ENCODE assay signal across 12 mouse cellular contexts in the genomic region with DNA sequence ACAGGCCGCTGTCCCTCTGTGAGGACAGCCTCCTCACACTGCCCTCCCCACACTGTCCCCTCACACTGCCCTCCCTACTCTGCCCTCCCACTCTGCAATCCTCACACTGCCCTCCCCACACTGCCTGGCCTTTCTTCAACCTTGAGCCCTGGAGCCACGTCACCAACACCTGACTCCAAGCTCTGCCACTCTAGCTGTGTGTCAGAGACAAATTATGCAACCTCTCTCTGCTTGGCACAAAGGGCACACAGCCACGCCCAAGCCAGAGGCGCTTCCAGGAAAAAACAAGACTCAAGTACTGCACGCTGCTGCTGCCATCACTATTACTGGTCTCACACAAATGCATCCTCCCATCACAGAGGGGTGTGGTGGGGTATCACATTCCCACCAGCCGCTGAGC. TPM values are rescaled to one million over a fixed set of nuclear protein-coding genes. Genes with fewer than 3 reads are reported as not detected.
DNase-seq lines count a peak whose midpoint lies in the region; ATAC-seq and TF ChIP-seq lines count a peak whose summit lies in the region.
"Had no signal": no experiment of that assay in that cellular context is flagged by ENCODE, and none has a peak within 500 bp of the region (broad histone marks: within the 10 kb centered on the region; RNA-seq: fewer than 3 reads in every experiment).

No protein-coding gene starts in this region.

- ATAC-seq in heart, embryonic 14.5 days (ENCODE audit: insufficient number of reproducible peaks, insufficient read depth, low FRiP score, low read depth) = no peak
- ATAC-seq in lung, embryonic 14.5 days (ENCODE audit: insufficient read depth) = no peak
- ATAC-seq: midbrain, embryonic 16.5 days; Patski had no signal

- H3K9ac ChIP-seq in heart, embryonic 14.5 days (ENCODE audit: low read length) = peak overlapping the region; percentile 32; the same call in 1 of the 2 replicates
- H3K9ac ChIP-seq in lung, embryonic 14.5 days = no peak overlapping the region

- 0 out of 2 replicates have a peak overlapping the region, but pooled peaks have one; percentile 14 for H3K27ac ChIP-seq in layer of hippocampus, adult 2 months
- peak overlapping the region in 1 of 2 experiments; percentile 95; a peak in 2 of 4 replicates for H3K27ac ChIP-seq in heart, embryonic 14.5 days (replicated peaks in 1 of 2; ENCODE audit: control insufficient read depth in 1 of 2, insufficient read depth in 1 of 2, low read depth in 2 of 2, low read length in 2 of 2)
- H3K27ac ChIP-seq in lung, embryonic 14.5 days (ENCODE audit: low read depth) = peak overlapping the region; percentile 92
- H3K27ac ChIP-seq in hindbrain, embryonic 10.5 days = no peak overlapping the region

- H3K27me3 ChIP-seq in heart, embryonic 14.5 days (ENCODE audit: control insufficient read depth, insufficient read depth, low read length) = no peaks in the 10 kb centered on the region
- no peaks in the 10 kb centered on the region for H3K27me3 ChIP-seq in lung, embryonic 14.5 days (ENCODE audit: insufficient read depth, low read length)
- no peaks in the 10 kb centered on the region for H3K27me3 ChIP-seq in hindbrain, embryonic 10.5 days (ENCODE audit: insufficient read depth, poor library complexity, severe bottlenecking)
- H3K27me3 ChIP-seq: Patski had no signal

- H3K4me2 ChIP-seq in heart, embryonic 14.5 days (ENCODE audit: low read length) = no peak overlapping the region
- H3K4me2 ChIP-seq in lung, embryonic 14.5 days = no peak overlapping the region

- H3K4me3 ChIP-seq in layer of hippocampus, adult 2 months = no peak overlapping the region
- no peak overlapping the region for H3K4me3 ChIP-seq in heart, embryonic 14.5 days (ENCODE audit: control insufficient read depth in 1 of 2, insufficient read depth in 1 of 2, low read depth in 1 of 2, low read length in 2 of 2)
- no peak overlapping the region for H3K4me3 ChIP-seq in lung, embryonic 14.5 days (ENCODE audit: low read depth, low read length)
- H3K4me3 ChIP-seq in hindbrain, embryonic 10.5 days = no peak overlapping the region

- DNase-seq in layer of hippocampus, adult 2 months (ENCODE audit: low spot score in 2 of 2) = no peak
- DNase-seq in layer of hippocampus, postnatal 10 days (ENCODE audit: low spot score in 2 of 2) = no peak
- DNase-seq in lung, embryonic 14.5 days = no peak
- DNase-seq in yolk sac, embryonic 10.5 days (ENCODE audit: low spot score) = peak; percentile 37
- no peak for DNase-seq in hindbrain, embryonic 10.5 days (ENCODE audit: low spot score)
- no peak for DNase-seq in thymus, postnatal 36 days
- no peak for DNase-seq in urinary bladder, postnatal 25 days (ENCODE audit: low spot score)
- DNase-seq: cerebellum, postnatal 14 days; spleen, adult 18-20 months had no signal

- peaks cover 70 to 93% of the 10 kb centered on the region in 2 experiments for H3K4me1 ChIP-seq in heart, embryonic 14.5 days (ENCODE audit: control insufficient read depth in 2 of 2, insufficient read depth in 2 of 2, low read length in 2 of 2)
- peaks cover 59% of the 10 kb centered on the region for H3K4me1 ChIP-seq in lung, embryonic 14.5 days (ENCODE audit: insufficient read depth)
- H3K4me1 ChIP-seq in hindbrain, embryonic 10.5 days (replicated peaks) = peaks cover 75% of the 10 kb centered on the region

- H3K9me3 ChIP-seq in heart, embryonic 14.5 days (ENCODE audit: control insufficient read depth, low read length) = no peaks in the 10 kb centered on the region
- no peaks in the 10 kb centered on the region for H3K9me3 ChIP-seq in lung, embryonic 14.5 days (ENCODE audit: low read depth, low read length)
- H3K9me3 ChIP-seq in hindbrain, embryonic 10.5 days = no peaks in the 10 kb centered on the region

- 67% methylated on average over 6 of the region's 6 CpGs for WGBS in heart, embryonic 14.5 days
- 65% methylated on average over 6 of the region's 6 CpGs for WGBS in lung, embryonic 14.5 days
- 90% methylated on average over 6 of the region's 6 CpGs for WGBS in hindbrain, embryonic 10.5 days

- no peak for TF ChIP-seq CTCF in layer of hippocampus, adult 2 months (conservative IDR thresholded peaks at IDR 0.05)
- no peak for TF ChIP-seq CTCF in lung, embryonic 14.5 days (IDR thresholded peaks at IDR 0.05; ENCODE audit: low read depth)

- H3K36me3 ChIP-seq in heart, embryonic 14.5 days (ENCODE audit: control insufficient read depth, insufficient read depth, low read length) = peaks cover 2% of the 10 kb centered on the region; the same call in 1 of the 2 replicates
- H3K36me3 ChIP-seq in lung, embryonic 14.5 days (ENCODE audit: insufficient read depth) = 0 out of 2 replicates have a peak, but pooled peaks cover 9% of the 10 kb centered on the region
- H3K36me3 ChIP-seq in hindbrain, embryonic 10.5 days = 0 out of 2 replicates have a peak, but pooled peaks cover 8% of the 10 kb centered on the region

RNA-seq across cellular contexts. Expression of a gene that starts 12.9 kb away (rescaled TPM):
- total RNA-seq in layer of hippocampus, adult 2 months (2021) = 10 to 100 TPM; 53.6 to 56.0 TPM
- 10 to 100 TPM; 46.1 to 48.1 TPM for total RNA-seq in layer of hippocampus, postnatal 10 days (2021)
- 56.1 and 60.6 TPM in 2 replicates for polyA plus RNA-seq in heart, embryonic 14.5 days (2014; fragmentation: Nextera tagmentation; extraction: Ambion mirVana)
- polyA plus RNA-seq in lung, embryonic 14.5 days (2014; fragmentation: Nextera tagmentation; extraction: Ambion mirVana) = 77.3 and 78.3 TPM in 2 replicates
- 54.8 and 56.2 TPM in 2 replicates for polyA plus RNA-seq in hindbrain, embryonic 10.5 days (2016; fragmentation: Nextera tagmentation; extraction: Ambion mirVana)

RNA-seq across cellular contexts. Expression of a gene that starts 44.0 kb away (rescaled TPM):
- total RNA-seq in layer of hippocampus, adult 2 months (2021) = 1 to 10 TPM in 1 of 2 experiments, under 1 TPM in 1; 0.87 to 1.8 TPM
- total RNA-seq in layer of hippocampus, postnatal 10 days (2021) = 1 to 10 TPM; 1.7 to 2.0 TPM
- 2.2 and 3.5 TPM in 2 replicates for polyA plus RNA-seq in heart, embryonic 14.5 days (2014; fragmentation: Nextera tagmentation; extraction: Ambion mirVana)
- polyA plus RNA-seq in lung, embryonic 14.5 days (2014; fragmentation: Nextera tagmentation; extraction: Ambion mirVana) = 3.3 and 4.3 TPM in 2 replicates
- polyA plus RNA-seq in hindbrain, embryonic 10.5 days (2016; fragmentation: Nextera tagmentation; extraction: Ambion mirVana) = 0.97 and 1.1 TPM in 2 replicates
